Mouse (Mus musculus) thymus, postnatal 36 days (tissue): ENCODE data around the gene Ccl25.

Experiments
- DNase-seq, 2 experiments: peaks; one replicate each; pipeline ENCODE4 v3.0.0; 2022; ENCODE audit warnings: mixed read lengths in 2 of 2

Gene Ccl25

GRCm38 (mm10) chr8:4324983-4325750 is at the start of gene Ccl25, which contains the start of gene Elavl1:
Gene Ccl25, plus strand, starts transcription at chr8:4325210.
Gene Elavl1, minus strand, starts transcription at chr8:4325413.
- peak; percentile 96 to 97 for DNase-seq

- peak; percentile 91 to 92 for DNase-seq
Measured at GRCm38 (mm10) chr8:4275275-4276110, 49.5 kb upstream of the Ccl25 start, which contains the start of gene Timm44. Gene Timm44, minus strand, starts transcription at chr8:4275913.

GRCm38 (mm10) chr8:4276111-4276465 is 48.9 kb upstream of the Ccl25 start:
- DNase-seq, result no peak

GRCm38 (mm10) chr8:4292738-4293137 is 32.3 kb upstream of the Ccl25 start:
- no peak for DNase-seq

DNA sequence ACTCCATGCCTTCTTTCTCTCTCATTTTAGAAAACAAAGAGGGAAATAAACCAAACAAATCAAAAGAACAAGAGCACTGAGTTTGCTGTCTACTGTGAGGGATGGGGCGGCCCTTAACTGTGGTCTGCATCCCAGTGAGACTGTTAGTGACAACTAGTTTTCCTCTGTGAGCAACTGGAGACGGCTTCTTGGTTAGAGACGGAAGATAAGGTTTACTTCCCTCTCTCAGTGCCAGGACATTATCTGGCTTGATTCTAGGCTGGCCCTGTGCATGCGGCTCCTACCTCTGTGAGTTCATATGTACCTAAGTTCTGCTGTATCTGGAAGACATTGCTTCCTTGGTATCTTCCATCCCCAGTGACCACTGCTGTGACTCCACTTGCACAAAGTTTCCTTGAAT is 27.2 kb upstream of the Ccl25 start:
- no peak for DNase-seq

GRCm38 (mm10) chr8:4304124-4304547 is 20.9 kb upstream of the Ccl25 start:
- no peak for DNase-seq

- DNase-seq, result no peak
Measured at GRCm38 (mm10) chr8:4305838-4306237, 19.2 kb upstream of the Ccl25 start.

DNA sequence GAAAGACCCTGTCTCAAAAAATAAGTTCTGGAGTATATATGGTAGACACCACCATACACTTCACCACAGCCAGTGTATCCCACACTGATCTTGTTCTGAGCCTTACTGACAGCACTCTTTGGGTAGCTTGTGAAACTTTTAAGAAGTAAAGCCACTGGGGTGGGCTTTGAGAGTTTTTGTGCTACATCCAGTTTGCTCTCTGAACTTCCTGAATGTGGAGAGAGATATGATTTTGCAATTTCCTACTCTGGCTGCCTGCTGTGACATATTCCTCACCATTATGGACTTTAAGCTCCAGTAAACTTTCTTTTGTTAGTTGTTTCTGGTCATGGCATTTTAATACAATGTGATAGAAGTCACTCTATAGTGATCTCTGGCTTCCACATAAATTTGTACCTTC is 12.9 kb upstream of the Ccl25 start:
- no peak for DNase-seq

DNA sequence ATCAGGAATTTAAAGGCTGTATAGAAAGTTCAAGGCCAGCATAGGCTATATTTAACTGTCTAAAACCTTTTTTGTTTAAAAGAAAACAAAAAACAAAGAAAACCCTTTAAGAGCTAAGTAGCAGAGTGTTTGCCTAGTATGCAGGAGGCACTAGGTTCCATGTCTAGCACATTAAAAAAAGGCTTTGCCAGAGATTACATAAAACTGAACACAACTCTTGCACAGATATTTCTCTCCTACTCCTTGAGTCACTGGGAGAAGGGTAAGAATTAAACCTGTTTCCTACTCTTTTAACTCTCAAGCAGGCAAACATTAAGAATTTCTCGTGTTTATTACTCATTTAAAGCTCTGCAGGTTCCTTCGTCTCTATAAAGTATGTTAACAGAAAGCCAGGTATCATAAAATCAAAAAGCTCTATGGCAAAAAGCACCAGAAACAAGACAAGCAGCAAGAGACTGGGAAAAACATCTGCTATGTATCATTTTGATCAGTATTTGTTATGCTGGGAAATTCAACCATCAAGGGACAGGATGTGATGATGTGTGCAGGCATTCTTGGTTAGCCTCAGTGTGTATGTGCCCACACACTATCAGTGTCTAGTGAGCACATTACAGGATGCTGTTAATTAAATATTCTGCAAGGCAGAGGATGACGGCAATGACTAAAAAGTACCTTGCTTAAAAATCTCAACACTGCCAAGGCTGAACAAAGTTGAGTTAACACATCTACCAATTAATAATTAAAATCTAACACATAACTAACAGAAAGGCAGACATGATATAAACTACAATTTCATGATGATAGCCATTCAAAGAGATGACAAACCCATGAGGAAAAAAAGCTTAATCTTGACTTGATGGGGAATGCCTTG is 11.5 kb upstream of the Ccl25 start:
- DNase-seq, result no peak

DNA sequence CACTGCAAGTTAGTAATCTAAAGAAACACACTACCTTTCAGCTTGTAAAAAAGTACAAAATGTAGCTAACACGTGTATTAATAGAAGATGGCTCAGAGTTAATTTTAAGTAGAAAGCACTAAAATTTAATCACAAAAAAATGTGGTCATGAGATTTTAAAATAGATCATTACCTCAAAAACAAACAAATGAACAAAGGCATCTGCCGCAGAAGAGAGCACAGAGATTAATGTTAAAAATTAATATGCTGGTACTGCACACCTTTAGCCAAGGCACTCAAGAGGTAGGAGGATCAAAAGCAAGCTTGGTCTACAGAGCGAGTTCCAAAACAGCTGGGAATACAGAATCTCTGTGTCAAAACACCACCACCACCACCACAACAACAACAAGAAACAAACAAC is 10.2 kb upstream of the Ccl25 start:
- DNase-seq, result no peak

DNA sequence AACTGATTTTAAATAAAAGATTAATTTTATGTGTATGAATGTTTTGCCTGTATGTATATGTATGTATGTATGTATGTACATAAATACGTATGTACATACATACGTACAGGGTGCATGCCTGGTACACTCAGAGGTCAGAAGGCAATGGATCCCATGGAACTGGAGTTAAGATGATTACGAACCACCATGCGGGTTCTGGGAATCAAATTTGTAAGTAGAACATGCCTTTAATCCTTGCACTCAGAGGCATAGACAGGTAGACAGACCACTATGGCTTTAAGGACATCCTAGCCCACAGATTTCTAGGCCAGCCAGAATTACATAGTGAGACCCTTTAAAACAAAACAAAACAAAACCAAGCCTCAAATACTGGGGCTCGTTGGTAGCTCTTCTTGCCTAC is 6.9 kb upstream of the Ccl25 start:
- no peak for DNase-seq

DNA sequence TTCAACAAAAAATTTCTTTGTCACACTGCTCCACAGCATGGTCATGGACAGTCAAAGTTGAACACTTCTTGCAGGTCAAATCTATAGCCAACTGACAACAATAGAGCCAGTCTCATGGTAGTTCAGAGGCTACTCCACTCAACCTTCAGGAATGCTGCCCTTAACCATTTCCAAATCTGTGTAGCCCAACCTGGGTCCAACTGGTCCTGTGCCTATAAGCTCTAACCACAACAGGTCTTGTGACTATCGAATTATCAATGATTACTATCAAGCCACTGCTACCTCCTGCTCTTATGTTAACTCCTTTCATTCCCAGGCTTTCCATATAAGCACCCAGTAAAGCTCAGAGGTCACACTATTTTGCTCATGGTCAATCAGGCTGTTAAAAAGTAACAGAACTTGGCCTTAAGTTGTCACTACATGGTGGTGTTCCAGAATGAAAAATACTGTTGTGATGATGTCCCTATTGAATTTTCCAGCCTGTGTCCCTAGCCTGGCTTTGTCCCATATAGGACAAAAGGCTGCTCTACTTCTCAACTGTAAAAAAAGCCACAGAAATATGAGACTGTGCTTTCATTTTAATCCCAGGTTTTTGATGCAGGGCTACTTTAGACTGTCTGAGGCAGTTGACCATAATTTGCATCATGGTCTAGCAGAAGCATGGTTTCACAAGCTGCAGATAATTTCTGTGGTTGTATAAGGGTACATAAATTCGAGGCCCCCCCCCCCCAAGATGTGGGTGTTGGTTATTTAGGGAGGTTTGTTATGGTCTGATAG is 6.0 kb upstream of the Ccl25 start:
- DNase-seq, result no peak

DNA sequence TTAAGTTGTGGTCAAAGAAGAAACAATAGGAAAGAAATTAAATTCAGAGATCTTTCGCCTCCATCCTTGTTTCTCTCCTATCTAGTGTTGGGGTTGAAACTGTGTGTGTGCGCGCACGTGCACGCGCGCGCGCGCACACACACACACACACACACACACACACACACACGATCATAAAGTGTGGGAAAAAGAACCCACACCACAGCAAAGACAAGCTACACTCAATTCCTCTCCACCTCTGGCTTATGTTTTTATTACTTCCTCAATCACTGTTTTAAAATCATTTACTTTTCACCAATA is 5.5 kb upstream of the Ccl25 start:
- DNase-seq, result no peak

DNA sequence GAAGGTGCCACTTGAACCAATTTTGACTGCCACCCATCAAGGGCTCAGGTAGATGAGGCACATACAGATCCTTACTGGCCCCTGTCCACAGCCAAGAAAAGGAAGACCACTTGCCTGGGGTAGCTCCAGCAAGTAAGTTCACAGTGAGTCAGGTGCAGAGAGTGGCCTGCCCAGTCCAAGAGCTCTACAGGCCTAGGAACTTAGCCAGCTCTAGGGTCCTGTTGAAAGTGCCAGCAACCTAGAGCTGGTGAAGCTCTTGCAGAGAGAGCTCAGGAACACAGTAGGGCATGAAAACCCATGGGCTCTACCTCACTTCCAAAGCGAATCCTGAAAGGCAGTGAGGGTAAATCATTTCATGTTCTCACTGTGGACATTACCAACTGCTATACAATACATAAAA is 4.6 kb upstream of the Ccl25 start:
- no peak for DNase-seq

GRCm38 (mm10) chr8:4321031-4321430 is 4.0 kb upstream of the Ccl25 start:
- DNase-seq, result no peak

- peak; percentile 79 to 85 for DNase-seq
Measured at GRCm38 (mm10) chr8:4322470-4322869, 2.5 kb upstream of the Ccl25 start.

GRCm38 (mm10) chr8:4323917-4324316 is 1.1 kb upstream of the Ccl25 start:
- DNase-seq, result no peak

- DNase-seq, result no peak
Measured at GRCm38 (mm10) chr8:4324525-4324924, 485 bp upstream of the Ccl25 start.

- no peak for DNase-seq
Measured at GRCm38 (mm10) chr8:4325751-4326036, 684 bp downstream of the Ccl25 start.

- DNase-seq, result no peak
Measured at GRCm38 (mm10) chr8:4329000-4329399, 4.0 kb downstream of the Ccl25 start.

- DNase-seq, result no peak
Measured at GRCm38 (mm10) chr8:4333966-4334365, 9.0 kb downstream of the Ccl25 start.

GRCm38 (mm10) chr8:4335678-4336077 is 10.7 kb downstream of the Ccl25 start:
- no peak for DNase-seq

- no peak for DNase-seq
Measured at GRCm38 (mm10) chr8:4340207-4340606, 15.2 kb downstream of the Ccl25 start.
